Mouse (Mus musculus) ES-Bruce4 (cell line): ENCODE data around the gene Ndufs3.

Source experiments
- CTCF ChIP-seq: IDR thresholded peaks from one replicate; pipeline ENCODE4 v1.8.1; 2011; ENCODE audit warnings: low read depth, low read length
- EP300 ChIP-seq: IDR thresholded peaks from 2 replicates; pipeline ENCODE4 v1.6.1; 2011; ENCODE audit warnings: low read depth, low read length; ENCODE audit not compliant: insufficient read depth
- POLR2A ChIP-seq: IDR thresholded peaks from one replicate; pipeline ENCODE4 v1.8.1; 2011; ENCODE audit warnings: low read length; ENCODE audit not compliant: insufficient read depth

GRCm38 (mm10) chr2:90903398-90903797 is 1.2 kb downstream of the Ndufs3 start:
- TF ChIP-seq EP300 (no peak), CTCF (no peak), POLR2A (no peak)
